Mouse (Mus musculus): ENCODE measurements around the gene Pomgnt2.

GRCm38 (mm10) chr9:121995077-121995476, 1.8 kb downstream of the Pomgnt2 start:
- TF ChIP-seq POLR2A (IDR thresholded peaks at IDR 0.05; ENCODE audit: extremely low read depth, insufficient read depth, low read length) (no peak), CTCF (IDR thresholded peaks at IDR 0.05; ENCODE audit: low read depth, low read length) (no peak)
